Mouse (Mus musculus): ENCODE data around the gene Pklr. TPM values are rescaled to one million over a fixed set of nuclear protein-coding genes. Genes with fewer than 3 reads are reported as not detected.

The Pklr gene
- not detected for polyA plus RNA-seq (2017; shearing (Covaris generic))

GRCm38 (mm10) chr3:89135958-89136357, at the start of gene Pklr:
Pklr (plus strand) TSS chr3:89136142.

GRCm38 (mm10) chr3:89093175-89093574, 42.8 kb upstream of the Pklr start, which contains the start of gene Rusc1:
Rusc1 (minus strand) TSS chr3:89093311.

GRCm38 (mm10) chr3:89100811-89101210, 35.1 kb upstream of the Pklr start, which contains the start of gene Gm43738:
Gm43738 (minus strand) TSS chr3:89101099.

GRCm38 (mm10) chr3:89101812-89102494, 34.0 kb upstream of the Pklr start, which contains the start of gene Fdps:
Fdps (minus strand) TSS chr3:89101959.

GRCm38 (mm10) chr3:89159616-89160344, 23.8 kb downstream of the Pklr start, which contains the start of gene Hcn3:
Hcn3 (minus strand) TSS chr3:89160196.

GRCm38 (mm10) chr3:89164506-89165267, 28.7 kb downstream of the Pklr start, which contains the start of gene Clk2:
Clk2 (plus strand) TSS chr3:89164795.

GRCm38 (mm10) chr3:89177242-89178106, 41.5 kb downstream of the Pklr start, which contains the start of gene Scamp3:
Scamp3 (plus strand) TSS chr3:89177473.

GRCm38 (mm10) chr3:89183058-89183958, 47.4 kb downstream of the Pklr start, which contains the start of gene Fam189b:
Fam189b (plus strand) TSS chr3:89183143.

Other genes starting within 250 kb of the Pklr start
- 10 to 100 TPM; 30.8 to 45.9 TPM for gene Msto1, start 222.1 kb upstream of the Pklr start, polyA plus RNA-seq (2017; shearing (Covaris generic))
- 10 to 100 TPM; 25.4 to 26.9 TPM for gene Ash1l, start 185.5 kb upstream of the Pklr start, polyA plus RNA-seq (2017; shearing (Covaris generic))
- 100 to 1,000 TPM; 170 to 191 TPM for gene Dap3, start 185.0 kb upstream of the Pklr start, polyA plus RNA-seq (2017; shearing (Covaris generic))
- 10 to 100 TPM; 35.1 to 42.7 TPM for gene Rusc1, start 42.8 kb upstream of the Pklr start, polyA plus RNA-seq (2017; shearing (Covaris generic))
- not detected for gene Gm43738, start 35.0 kb upstream of the Pklr start, polyA plus RNA-seq (2017; shearing (Covaris generic))
- 10 to 100 TPM; 61.8 to 62.2 TPM for gene Fdps, start 34.2 kb upstream of the Pklr start, polyA plus RNA-seq (2017; shearing (Covaris generic))
- 1 to 10 TPM in 1 of 2 experiments, under 1 TPM in 1; 0.21 to 1.6 TPM for gene Hcn3, start 24.1 kb downstream of the Pklr start, polyA plus RNA-seq (2017; shearing (Covaris generic))
- gene Clk2, start 28.7 kb downstream of the Pklr start, polyA plus RNA-seq (2017; shearing (Covaris generic)): 10 to 100 TPM; 88.4 to 94.5 TPM
- gene Scamp3, start 41.3 kb downstream of the Pklr start, polyA plus RNA-seq (2017; shearing (Covaris generic)): 100 to 1,000 TPM; 255 to 261 TPM
- 100 to 1,000 TPM; 134 to 154 TPM for gene Fam189b, start 47.0 kb downstream of the Pklr start, polyA plus RNA-seq (2017; shearing (Covaris generic))
- gene Gba, start 66.8 kb downstream of the Pklr start, polyA plus RNA-seq (2017; shearing (Covaris generic)): 100 to 1,000 TPM; 105 to 146 TPM
- gene Thbs3, start 79.0 kb downstream of the Pklr start, polyA plus RNA-seq (2017; shearing (Covaris generic)): 1 to 10 TPM in 1 of 2 experiments, under 1 TPM in 1; 0.90 to 4.0 TPM
- 100 to 1,000 TPM in 1 of 2 experiments, 10 to 100 TPM in 1; 89.5 to 127 TPM for gene Mtx1, start 90.9 kb downstream of the Pklr start, polyA plus RNA-seq (2017; shearing (Covaris generic))
- 1 to 10 TPM; 1.0 to 7.1 TPM for gene Muc1, start 92.9 kb downstream of the Pklr start, polyA plus RNA-seq (2017; shearing (Covaris generic))
- 100 to 1,000 TPM; 225 to 294 TPM for gene Krtcap2, start 109.8 kb downstream of the Pklr start, polyA plus RNA-seq (2017; shearing (Covaris generic))
- gene Trim46, start 110.2 kb downstream of the Pklr start, polyA plus RNA-seq (2017; shearing (Covaris generic)): 1 to 10 TPM; 1.6 to 4.9 TPM
- gene Dpm3, start 123.2 kb downstream of the Pklr start, polyA plus RNA-seq (2017; shearing (Covaris generic)): 100 to 1,000 TPM in 1 of 2 experiments, 10 to 100 TPM in 1; 81.3 to 120 TPM
- 100 to 1,000 TPM; 210 to 250 TPM for gene Slc50a1, start 134.4 kb downstream of the Pklr start, polyA plus RNA-seq (2017; shearing (Covaris generic))
- not detected for gene Efna1, start 145.0 kb downstream of the Pklr start, polyA plus RNA-seq (2017; shearing (Covaris generic))
- under 1 TPM in 1 of 2 experiments, not detected in 1; 0.15 TPM for gene Efna3, start 186.8 kb downstream of the Pklr start, polyA plus RNA-seq (2017; shearing (Covaris generic))
- 1 to 10 TPM in 1 of 2 experiments, under 1 TPM in 1; 0.79 to 1.4 TPM for gene Efna4, start 201.9 kb downstream of the Pklr start, polyA plus RNA-seq (2017; shearing (Covaris generic))
- gene Adam15, start 213.9 kb downstream of the Pklr start, polyA plus RNA-seq (2017; shearing (Covaris generic)): 10 to 100 TPM; 10.1 to 23.0 TPM
- gene Dcst2, start 225.8 kb downstream of the Pklr start, polyA plus RNA-seq (2017; shearing (Covaris generic)): under 1 TPM; 0.13 to 0.32 TPM
- under 1 TPM in 1 of 2 experiments, not detected in 1; 0.47 TPM for gene Dcst1, start 229.1 kb downstream of the Pklr start, polyA plus RNA-seq (2017; shearing (Covaris generic))

Data from activated CD4-positive, CD25-positive, alpha-beta regulatory T cell (primary cell).